Mouse (Mus musculus) monocyte, adult 5-6 weeks (primary cell): ENCODE results near the gene Apc2. TPM values are rescaled to one million over a fixed set of nuclear protein-coding genes. Genes with fewer than 3 reads are reported as not detected.
"Not testable (repeated sequence)": the region's sequence is repeated elsewhere in the genome, so short reads cannot be mapped to it uniquely, and the experiment has no call there.

Experiments used
- ATAC-seq: fragments of 153-309, 156-312 bp; replicated peaks from 2 replicates; pipeline ENCODE4 v1.8.0; 2017; ENCODE audit warnings: mild to moderate bottlenecking; ENCODE audit not compliant: low TSS enrichment, insufficient number of reproducible peaks, severe bottlenecking, poor library complexity, low FRiP score
- total RNA-seq: library from RNA; stranded (forward); fragments of 200-1000, 200-491, 200-594 nt; gene quantifications from 3 replicates; pipeline ENCODE4 v1.2.3, GENCODE M21; 2017

Apc2 gene
- 2.3 TPM in 1 of 3 replicates, not detected in the others for total RNA-seq

DNA sequence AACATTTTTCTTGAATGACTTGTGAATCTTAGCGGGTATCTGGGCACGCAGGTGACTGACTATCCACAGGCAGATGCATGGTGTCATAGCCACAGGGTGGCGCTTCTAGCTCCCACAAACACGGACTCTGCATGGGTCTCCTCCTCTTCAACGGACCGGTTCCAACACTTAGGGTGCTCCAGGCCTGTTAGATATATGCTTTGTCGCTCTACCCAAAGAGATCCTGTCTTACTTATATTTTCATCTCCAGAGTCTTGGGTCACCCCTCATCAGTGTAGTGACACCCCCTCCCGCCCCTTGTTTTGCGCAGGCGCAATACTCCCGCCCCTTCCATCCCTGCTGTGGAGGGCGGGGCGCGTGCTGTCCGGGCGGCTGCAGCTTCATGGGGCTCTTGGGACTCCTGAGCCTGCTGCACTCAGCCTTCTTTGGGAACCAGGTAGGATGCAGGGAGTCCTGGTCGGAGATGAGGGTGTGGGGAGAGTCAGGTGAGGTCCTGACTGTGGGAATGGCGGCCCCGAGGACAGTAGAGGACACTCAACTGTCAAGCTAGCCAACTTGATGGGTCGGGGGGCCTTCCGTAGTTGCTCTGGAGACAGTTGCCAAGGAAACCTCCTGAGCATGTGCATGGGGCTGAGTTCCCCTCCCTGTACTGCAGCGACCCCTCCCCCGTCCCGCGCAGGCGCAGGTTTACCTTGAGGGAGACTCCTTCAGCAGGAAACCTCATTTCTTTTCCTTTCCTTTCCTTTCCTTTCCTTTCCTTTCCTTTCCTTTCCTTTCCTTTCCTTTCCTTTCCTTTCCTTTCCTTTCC, at the start of gene Apc2:
Gene Apc2 (plus strand): TSS at position 360 of the 808 bp plus-strand sequence.
- ATAC-seq, result peak; percentile 29; the same call in 1 of the 2 replicates

DNA sequence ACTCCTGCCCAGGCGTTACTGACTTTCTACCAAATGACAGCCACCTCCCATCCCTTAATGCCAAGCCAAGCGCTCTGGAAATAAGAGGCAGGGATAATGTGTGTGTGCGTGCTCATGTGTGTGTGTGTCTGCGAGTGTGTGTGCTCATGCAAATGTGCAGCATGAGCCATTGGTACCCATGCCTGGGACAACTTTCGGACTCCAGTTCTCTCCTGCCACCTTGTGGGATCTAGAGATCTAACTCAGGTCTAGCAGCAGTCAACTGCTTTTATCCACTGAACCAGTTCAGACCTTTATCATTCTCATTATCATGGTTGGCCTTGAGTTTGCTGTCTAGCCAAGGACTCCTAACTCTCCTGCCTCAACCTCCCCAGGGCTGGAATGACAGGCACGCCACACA, 47.9 kb upstream of the Apc2 start:
- no peak for ATAC-seq

DNA sequence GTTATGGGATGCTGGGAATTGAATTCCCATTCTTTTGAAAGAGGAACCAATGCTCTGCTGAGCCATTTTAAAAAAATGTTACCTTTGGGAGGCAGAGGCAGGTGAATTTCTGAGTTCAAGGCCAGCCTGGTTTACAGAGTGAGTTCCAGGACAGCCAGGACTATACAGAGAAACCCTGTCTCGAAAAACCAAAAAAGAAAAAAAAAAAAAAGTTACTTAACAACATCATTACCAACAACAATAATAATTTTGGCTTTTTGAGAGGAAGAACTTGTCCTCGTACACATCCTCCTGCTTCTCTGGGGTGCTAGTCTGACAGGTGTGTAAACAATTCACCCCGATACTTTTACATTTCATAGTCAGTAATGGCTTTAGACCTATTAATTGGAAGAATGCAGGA, 47.3 kb upstream of the Apc2 start:
- not testable (repeated sequence) for ATAC-seq

DNA sequence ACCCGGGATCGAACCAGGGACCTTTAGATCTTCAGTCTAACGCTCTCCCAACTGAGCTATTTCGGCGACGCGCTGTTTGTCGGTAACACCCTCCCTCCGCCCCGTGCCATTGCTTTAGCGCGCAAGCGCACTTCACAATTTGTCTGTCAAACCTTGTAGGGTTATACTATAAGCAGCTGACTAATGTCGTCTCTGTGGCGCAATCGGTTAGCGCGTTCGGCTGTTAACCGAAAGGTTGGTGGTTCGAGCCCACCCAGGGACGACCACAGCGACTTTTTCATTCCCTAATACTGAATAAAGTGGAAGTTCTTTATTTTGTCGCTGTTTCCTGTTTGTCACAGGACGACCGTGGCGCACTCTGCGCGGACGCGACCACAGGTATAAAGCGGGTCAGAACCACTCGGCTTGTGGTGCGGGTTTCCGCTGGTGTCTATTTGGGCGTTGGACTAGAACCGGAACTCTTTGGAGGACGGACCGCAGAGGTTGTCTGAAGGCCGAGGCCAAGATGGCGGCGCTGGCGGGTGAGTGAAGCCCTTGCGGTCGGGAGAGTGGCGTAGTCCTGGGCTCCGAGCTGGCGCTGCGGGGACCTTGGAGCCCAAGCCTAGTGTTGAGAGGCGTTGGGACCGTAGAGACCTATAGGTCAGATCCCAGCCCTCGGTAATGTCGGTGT, 46.7 kb upstream of the Apc2 start, which contains the start of gene Ndufs7:
Gene Ndufs7 (plus strand): TSS at position 151 of the 670 bp plus-strand sequence.
- peak; percentile 72 for ATAC-seq

DNA sequence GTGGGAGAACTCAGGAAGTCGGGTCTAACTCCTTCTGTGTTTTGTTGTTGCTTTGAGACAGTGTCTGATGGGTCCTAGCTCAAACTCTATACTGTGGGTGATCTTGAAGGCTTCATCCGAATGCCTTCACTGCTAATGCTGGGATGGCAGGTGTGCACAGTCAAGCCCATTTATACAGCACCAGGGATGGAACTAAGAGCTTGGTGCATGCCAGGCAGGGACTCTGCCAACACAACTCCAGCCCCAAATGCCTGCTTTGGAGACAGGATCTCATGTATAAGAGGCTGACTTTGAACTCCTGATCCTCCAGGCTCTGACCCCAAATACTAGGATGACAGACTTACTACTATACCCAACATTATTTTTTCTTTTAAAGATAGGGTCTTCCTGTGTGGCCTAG, 45.7 kb upstream of the Apc2 start:
- no peak for ATAC-seq

DNA sequence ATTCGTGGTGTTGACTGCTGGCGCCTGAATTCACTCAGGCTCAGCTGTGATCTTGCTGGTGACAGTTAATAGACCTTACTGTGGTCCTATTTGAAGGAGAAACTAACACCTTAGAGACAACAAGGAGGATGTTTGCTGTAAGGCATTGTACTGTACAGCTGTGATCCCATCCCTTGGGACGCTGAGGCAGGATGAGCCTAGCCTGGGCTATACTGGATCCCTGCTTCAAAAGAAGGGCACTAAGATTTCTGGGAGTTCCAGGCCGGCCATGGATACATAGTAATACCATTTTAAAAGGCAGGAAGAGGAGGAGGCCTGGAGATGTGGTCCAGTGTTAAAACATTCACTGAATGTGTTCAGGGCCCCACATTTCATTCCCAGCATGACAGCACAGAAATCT, 45.2 kb upstream of the Apc2 start:
- no peak for ATAC-seq

DNA sequence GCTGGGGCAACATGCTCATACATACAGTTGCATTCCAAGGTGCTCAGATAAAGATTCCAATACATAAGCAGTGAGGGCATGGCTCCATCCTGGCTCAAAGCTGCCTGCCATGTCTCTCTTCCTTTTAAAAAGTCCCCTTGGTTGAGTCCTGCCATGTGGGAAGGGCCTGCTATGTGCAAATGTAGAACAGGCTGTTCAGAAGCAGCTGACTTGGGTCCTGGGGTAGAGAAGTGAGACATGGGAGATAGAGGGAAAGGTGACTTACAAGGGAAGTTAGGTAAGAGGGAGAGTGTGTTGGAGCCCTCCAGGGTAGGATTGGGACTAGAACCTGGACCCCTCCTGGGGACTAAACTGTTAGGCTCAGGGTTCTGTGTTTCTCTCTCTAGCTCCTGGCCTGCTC, 43.8 kb upstream of the Apc2 start:
- no peak for ATAC-seq

DNA sequence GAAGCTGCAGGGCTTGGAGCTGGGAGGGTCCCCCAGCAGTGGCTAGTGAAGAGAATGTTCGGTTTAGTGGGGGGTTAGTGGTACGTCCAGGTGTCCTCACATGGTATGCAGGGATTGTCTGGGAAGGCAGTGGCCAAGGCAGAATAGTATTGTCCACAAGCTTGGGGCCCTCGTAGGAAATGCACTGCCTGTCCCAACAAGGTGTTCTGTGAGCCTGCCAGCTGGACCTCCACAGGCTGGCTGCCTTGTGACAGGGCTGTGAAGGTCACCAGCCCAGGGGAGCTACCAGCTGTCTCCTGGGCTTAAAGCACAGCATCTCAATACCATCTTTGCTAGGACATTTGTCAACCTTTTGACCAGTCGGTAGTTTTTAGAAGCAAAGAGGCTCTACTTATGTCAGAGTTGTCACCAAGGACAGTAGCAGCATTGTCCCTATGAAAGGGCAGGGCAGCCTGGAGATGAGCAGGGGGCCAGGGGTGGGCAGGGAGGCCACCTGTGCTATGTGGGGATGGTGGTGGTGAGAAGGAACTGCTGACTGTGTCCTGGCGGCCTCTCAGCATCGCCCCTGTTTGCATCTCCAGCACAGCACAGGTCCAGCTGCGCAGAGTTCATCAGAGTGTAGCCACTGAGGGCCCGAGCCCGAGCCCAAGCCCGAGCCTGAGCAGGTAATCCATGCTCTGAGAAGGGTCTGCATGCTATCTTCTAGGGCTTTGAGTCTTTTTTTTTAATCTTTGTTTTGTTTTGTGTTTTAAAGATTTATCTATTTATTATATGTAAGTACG, 43.1 kb upstream of the Apc2 start:
- no peak for ATAC-seq

DNA sequence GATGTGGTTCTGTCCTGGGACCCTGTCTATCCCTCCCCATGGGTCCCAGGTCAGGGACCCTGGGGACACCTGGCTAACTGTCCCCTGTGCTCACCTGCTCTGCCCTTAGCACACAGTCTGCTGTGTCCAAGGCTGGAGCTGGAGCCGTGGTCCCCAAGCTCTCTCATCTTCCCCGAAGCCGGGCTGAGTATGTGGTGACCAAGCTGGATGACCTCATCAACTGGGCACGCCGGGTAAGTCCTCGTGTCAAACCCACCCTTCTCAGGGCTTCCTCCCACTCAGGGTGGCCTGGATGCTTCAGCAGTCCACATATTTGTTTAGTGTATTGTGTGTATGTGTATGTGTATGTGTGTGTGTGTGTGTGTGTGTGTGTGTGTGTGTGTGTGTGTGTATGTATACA, 42.2 kb upstream of the Apc2 start:
- ATAC-seq, result no peak

DNA sequence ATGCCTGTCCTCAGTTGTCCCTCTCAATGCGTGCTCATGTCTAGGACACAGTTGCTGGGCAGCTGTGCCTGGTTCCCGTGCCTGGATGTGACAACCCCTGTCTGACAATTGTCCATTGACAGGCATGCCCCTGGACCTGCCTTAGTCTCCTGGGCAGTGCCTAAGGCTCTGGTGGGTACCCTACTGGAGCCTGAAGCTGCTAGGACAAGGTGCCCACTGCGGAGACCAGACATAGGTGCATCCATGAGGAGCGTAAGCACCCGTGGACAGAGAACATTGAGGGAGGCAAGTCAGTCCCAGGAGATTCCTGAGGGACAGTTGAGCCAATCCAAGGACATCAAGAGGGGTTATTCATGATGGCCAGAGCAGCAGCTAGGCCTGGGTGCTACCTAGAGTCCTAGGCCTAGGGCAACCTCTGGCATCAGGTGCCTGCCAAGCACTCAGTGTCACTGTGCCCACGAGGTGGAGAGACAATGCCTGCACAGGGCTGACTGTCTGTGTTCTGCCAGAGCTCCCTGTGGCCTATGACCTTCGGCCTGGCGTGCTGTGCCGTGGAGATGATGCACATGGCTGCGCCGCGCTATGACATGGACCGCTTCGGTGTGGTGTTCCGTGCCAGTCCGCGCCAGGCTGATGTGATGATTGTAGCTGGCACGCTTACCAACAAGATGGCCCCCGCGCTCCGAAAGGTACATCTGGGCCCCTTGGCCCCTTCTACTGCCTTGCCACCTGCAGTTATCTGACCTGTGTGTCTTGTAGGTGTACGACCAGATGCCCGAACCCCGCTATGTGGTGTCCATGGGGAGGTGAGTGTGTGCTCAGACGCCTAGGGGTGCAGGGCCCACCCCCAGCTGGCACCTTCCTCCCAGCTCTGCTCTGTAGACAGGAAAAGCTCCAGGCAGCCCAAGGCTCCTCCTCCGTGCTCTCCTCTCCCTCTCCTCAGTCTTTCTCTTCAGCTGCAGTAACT, 41.2 kb upstream of the Apc2 start:
- no peak for ATAC-seq

DNA sequence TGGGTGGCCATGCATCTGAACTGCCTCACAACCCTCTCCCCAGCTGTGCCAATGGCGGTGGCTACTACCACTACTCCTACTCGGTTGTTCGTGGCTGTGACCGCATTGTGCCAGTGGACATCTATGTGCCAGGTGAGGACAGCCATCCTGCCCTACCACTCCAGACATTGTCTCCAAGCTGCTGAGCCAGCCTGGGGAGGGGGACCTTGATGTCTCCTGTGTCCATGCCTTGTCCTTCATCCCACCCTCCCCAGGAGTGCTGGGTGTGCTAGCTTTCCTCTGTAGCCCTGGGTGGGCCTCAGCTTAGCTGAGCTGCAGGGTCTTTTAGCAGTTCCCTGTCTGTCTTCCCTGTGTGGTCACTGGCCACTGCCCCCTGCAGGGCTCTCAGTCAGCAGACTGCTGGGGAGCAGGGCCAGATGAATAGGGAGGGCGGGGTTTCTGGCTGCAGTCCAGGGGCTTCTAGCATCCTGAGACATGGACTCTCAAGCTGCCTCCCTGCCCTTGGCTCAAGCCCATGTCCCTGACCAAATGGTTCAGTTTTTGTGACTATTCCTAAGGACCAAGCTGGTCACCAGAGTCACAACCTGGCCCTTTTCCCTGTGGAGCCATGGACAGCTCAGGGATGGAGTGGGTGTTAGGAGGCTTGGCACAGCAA, 39.8 kb upstream of the Apc2 start:
- ATAC-seq, result no peak

DNA sequence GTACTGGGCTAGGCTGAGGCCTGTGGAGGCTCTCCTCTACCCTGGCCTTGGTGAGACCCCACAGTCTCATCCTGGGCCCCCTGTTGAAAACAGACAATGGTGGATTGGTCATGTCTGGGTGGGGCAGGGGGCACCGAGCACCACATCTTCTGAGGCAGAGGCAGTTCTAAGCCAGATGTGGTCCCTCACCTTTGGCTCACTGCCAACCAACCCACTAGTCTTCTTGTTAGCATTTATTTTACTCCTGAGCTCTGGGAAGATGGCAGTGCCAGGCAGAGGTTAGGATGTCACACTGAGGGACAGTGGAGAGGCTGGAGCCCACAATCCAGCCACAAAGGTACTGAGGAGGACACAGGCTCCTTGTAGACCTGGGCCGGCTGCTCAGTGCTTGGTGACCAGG, 37.8 kb upstream of the Apc2 start:
- no peak for ATAC-seq

DNA sequence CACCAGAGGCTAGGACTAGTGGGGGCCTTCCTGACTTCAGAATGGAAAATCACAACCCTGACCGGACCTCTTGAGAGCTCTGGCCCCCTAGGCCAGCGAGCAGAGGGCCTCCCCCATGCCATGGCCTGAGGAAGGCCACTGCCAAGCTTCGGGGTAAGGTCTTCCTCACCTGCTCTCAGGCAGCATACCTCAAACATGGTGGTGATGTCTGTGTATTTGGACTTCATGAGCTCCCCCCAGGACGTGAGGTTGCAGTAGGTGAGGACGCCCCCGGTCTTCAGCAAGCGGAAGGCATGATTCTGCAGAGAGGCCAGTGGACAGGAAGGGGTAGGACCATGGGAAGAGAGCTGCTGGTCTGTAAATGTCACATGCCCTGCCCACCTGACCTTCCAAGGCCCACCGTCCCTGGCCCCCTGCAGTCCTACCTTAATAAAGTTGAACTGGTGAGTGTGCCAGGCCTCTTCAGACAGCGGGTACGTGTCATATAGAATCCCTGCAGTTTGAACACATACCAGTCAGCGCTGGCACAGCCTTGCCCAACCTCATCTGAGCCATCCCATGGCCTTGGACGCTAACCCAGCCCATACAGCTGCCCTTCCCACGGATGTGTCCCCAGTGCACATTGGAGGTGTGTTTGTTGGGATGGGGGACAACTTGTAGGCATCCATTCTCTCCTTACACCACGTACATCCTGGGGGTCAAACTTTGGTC, 36.9 kb upstream of the Apc2 start:
- ATAC-seq, result no peak

DNA sequence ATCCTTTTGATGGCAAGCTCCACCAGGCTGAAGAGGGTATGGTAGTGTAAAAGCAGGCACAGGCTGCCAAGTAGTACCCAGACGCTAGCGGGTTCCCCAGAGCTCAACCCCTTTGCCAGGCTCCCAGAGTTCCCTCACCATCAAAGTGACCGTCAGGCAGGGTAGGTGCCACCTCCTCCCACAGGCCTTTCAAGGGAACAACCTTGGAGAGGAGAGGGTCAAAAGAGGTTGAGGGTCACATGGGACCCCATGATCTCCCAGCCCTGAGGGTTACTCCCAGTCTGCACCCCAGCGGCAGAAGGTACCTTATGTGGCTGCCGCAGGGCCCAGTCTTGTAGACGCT, 36.3 kb upstream of the Apc2 start:
- ATAC-seq, result no peak

DNA sequence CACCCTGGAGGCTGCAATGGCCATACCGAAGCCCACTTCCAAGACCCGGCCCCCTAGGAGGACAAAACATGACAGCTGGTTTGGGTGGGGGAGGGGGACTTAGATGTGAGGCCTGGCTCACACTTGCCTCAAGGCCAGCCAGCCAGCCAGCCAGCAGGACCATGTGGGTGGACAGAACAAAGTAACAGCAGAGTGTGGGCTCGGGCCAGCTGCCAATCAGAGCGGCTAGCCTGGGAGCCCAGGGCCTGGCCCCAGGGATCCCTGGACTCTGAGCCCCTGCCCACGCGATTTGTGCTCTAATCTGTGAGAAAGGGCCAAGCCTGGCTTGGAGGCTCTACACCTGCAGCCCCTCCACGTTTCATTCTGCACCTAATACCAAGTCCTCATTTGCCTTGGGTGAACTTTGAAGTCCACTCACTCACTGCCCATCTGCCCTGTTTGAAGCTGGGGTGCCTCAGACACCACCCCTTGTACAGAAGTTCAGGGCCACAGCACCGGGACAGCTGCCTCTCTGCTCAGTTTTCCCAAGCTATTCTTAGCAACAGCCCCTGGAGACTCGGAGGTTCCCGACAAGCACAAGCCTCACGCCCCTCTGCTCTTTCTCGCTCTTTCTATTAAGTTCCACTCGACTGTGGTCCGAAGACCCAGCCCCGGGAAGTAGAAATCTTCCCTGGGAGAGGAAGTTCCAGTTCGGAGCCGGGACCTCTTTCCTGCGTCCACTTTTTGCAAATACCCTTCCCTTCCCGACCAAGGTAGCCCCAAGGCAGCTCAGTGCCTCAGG, 35.7 kb upstream of the Apc2 start:
- no peak for ATAC-seq

DNA sequence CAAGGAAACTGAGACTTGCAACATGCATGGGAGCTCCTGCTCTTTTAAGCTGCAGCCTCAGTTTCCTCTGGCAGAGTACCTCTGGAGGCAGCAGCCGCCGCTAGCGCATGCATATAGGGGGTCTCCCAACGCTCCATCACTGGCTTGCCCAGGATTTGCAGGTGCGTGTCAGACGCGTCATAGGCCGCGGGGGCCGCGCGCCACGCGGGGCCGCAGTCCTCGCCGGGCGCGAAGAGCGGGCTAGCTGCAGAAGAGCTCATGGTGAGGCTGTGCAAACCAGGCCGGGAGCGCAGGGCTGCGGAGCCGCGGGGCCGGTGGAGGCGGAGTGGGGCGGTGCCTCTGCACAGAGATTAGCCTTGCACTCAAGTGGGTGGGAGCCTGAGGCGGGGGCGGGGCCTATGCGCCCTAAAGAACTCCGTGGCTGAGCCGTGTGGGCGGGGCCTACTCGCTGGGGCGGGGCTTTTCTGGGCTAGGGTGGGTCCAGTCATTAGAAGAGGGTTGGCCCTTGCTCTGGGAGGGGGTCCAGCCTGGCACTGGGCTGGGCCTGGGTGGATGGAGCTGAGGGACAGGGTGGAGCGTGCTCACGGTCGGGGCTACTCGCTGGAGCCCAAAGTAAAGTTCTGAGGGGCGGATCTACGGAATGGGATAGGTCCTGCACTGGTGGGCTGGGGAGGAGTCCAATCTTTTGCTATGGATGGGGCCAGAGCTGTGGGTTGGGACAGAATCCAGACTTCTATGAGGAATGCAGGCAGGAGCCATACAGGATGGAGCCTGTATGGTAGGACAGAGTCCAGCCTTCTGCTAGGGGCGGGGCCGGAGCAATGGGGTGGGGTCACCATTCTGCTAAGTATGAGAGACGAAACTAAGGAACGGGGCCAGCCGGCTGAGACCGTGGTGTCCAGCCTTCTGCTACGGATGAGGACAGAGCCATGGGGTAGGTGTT, 34.9 kb upstream of the Apc2 start, which contains the start of the genes Gamt and Dazap1:
Gene Gamt (minus strand): TSS at position 371 of the 943 bp plus-strand sequence.
Gene Dazap1 (plus strand): TSS at position 845 of the 943 bp plus-strand sequence.
- peak; percentile 18 for ATAC-seq
